In the genomic region with DNA sequence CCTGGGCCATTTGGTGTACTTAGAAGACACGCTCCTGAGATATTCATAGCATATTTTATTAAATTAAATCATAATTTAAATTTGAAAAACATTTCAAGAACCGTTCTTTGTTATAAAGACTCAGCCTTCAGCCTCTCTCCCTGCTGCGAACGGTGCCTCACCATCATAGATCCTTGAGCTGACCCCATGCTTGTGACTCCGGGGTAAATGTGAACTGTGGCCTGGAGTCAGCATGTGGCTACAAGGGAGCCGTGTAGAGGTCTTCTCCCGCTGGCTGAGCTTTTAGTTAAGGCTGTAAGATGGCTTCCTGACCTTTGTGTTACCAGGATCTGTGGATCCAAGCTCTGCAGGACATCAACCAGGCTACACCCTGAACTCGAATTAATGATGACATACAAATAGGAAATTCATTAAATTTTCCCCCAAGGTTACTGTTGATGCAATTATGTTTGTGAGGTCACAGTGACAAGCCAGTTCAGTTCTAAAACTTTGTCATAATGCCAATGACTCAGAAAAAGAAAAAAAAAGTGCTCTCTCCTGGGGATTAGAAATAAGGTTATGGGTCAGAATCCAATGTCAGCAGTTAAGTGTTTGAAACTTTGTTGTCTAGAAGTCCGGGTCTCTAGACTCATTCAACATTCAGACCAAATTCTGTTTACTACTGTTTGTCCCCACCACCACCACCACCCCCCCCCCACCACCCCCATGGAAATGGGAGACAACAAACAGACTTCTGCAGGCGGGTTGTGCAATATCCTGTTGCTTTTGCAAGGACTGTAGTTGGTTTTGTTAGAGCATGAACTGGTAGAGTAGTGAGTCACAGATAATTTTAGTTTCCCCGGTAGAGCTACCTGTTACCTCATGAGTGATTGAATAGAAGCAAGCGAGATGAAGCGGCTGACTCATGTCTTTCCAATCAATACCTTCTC, we compare ENCODE assay signal across 12 mouse cellular contexts.
DNase-seq lines count a peak whose midpoint lies in the region; TF ChIP-seq lines count a peak whose summit lies in the region.
"Had no signal": no experiment of that assay in that cellular context is flagged by ENCODE, and none has a peak within 500 bp of the region (broad histone marks: within the 10 kb centered on the region; RNA-seq: fewer than 3 reads in every experiment).

No protein-coding gene starts in this region.

- TF ChIP-seq CTCF in bone marrow macrophage, adult 2 months (IDR thresholded peaks at IDR 0.05; ENCODE audit: low read depth, low read length): no peak

- H3K4me3 ChIP-seq in bone marrow macrophage, adult 2 months (ENCODE audit: insufficient read depth, low read length): no peak overlapping the region
- no peak overlapping the region for H3K4me3 ChIP-seq in forebrain, embryonic 10.5 days
- H3K4me3 ChIP-seq: limb, embryonic 12.5 days; midbrain, embryonic 15.5 days had no signal

- peak; percentile 37 for DNase-seq in adrenal gland, adult 8-10 months
- no peak for DNase-seq in adrenal gland, adult 18-20 months (ENCODE audit: low spot score in 2 of 2)
- peak; percentile 95 for DNase-seq in 416B (ENCODE audit: low read depth)
- peak; percentile 16 for DNase-seq in lung, postnatal 10 days
- DNase-seq in left cerebral cortex, adult 11 months (ENCODE audit: low spot score): no peak
- no peak for DNase-seq in forebrain, embryonic 10.5 days (ENCODE audit: extremely low spot score, low spot score)
- no peak for DNase-seq in ovary, postnatal 36 days (ENCODE audit: low spot score)
- DNase-seq: cerebellum, adult 9-11 months had no signal

- WGBS in forebrain, embryonic 10.5 days: 80% methylated on average over 13 of the region's 13 CpGs

- TF ChIP-seq POLR2A in bone marrow macrophage, adult 2 months (IDR thresholded peaks at IDR 0.05; ENCODE audit: borderline replicate concordance, low read depth, low read length): no peak

- H3K4me1 ChIP-seq in bone marrow macrophage, adult 2 months (ENCODE audit: control insufficient read depth, insufficient read depth, low read length): peaks cover 14% of the 10 kb centered on the region
- H3K4me1 ChIP-seq in forebrain, embryonic 10.5 days: no peaks in the 10 kb centered on the region
- H3K4me1 ChIP-seq: limb, embryonic 12.5 days; midbrain, embryonic 15.5 days had no signal

- no peaks in the 10 kb centered on the region for H3K27me3 ChIP-seq in forebrain, embryonic 10.5 days (ENCODE audit: poor library complexity, severe bottlenecking)
- H3K27me3 ChIP-seq: CH12.LX; limb, embryonic 12.5 days; midbrain, embryonic 15.5 days had no signal

- no peaks in the 10 kb centered on the region for H3K36me3 ChIP-seq in forebrain, embryonic 10.5 days (replicated peaks)
- H3K36me3 ChIP-seq: limb, embryonic 12.5 days; midbrain, embryonic 15.5 days had no signal

- H3K27ac ChIP-seq in bone marrow macrophage, adult 2 months (ENCODE audit: insufficient read depth, low read depth, low read length): peak overlapping the region; percentile 44
- no peak overlapping the region for H3K27ac ChIP-seq in forebrain, embryonic 10.5 days
- H3K27ac ChIP-seq: limb, embryonic 12.5 days; midbrain, embryonic 15.5 days had no signal

- no peaks in the 10 kb centered on the region for H3K9me3 ChIP-seq in forebrain, embryonic 10.5 days
- H3K9me3 ChIP-seq: limb, embryonic 12.5 days; midbrain, embryonic 15.5 days had no signal

Comparison
In these comparisons a context has a peak if more than half of its experiments do, and no peak if none do; other contexts are left out.
1. DNase-seq: peak in adrenal gland, adult 8-10 months (single experiment), 416B (single experiment) and lung, postnatal 10 days (single experiment); none in adrenal gland, adult 18-20 months (0 of 2), left cerebral cortex, adult 11 months (single experiment), forebrain, embryonic 10.5 days (single experiment) and ovary, postnatal 36 days (single experiment).